Mouse (Mus musculus) embryonic facial prominence, embryonic 12.5 days (tissue): ENCODE results near the gene Cyp1a1. TPM values are rescaled to one million over a fixed set of nuclear protein-coding genes. Genes with fewer than 3 reads are reported as not detected.

Source experiments
- ATAC-seq: fragments of 200-750 bp; cut with Nextera tagmentation; 2 replicates; pipeline ENCODE4 v1.8.0; 2017; ENCODE audit not compliant: insufficient number of reproducible peaks, insufficient read depth, low FRiP score, low TSS enrichment
- H3K27ac ChIP-seq: fragments of 300-500 bp; sonication (generic); 2 replicates; pipeline ENCODE4 v1.5.1; 2016; ENCODE audit warnings: mild to moderate bottlenecking
- H3K27me3 ChIP-seq: fragments of 300-500 bp; sonication (generic); 2 replicates; pipeline ENCODE4 v1.6.1; 2016; ENCODE audit warnings: mild to moderate bottlenecking, moderate library complexity
- H3K36me3 ChIP-seq: fragments of 300-500 bp; sonication (generic); 2 replicates; pipeline ENCODE4 v1.6.1; 2016; ENCODE audit warnings: mild to moderate bottlenecking
- H3K4me1 ChIP-seq: fragments of 300-500 bp; sonication (generic); 2 replicates; pipeline ENCODE4 v1.6.1; 2016
- H3K4me2 ChIP-seq: fragments of 300-500 bp; sonication (generic); replicated peaks from 2 replicates; pipeline ENCODE4 v1.6.1; 2016; ENCODE audit warnings: mild to moderate bottlenecking, moderate library complexity
- H3K4me3 ChIP-seq: fragments of 300-500 bp; sonication (generic); 2 replicates; pipeline ENCODE4 v1.5.1; 2016; ENCODE audit warnings: mild to moderate bottlenecking
- H3K9ac ChIP-seq: fragments of 300-500 bp; sonication (generic); 2 replicates; pipeline ENCODE4 v1.6.1; 2016; ENCODE audit warnings: mild to moderate bottlenecking, moderate library complexity
- H3K9me3 ChIP-seq: fragments of 300-500 bp; sonication (generic); 2 replicates; pipeline ENCODE4 v1.6.1; 2016; ENCODE audit warnings: mild to moderate bottlenecking, moderate library complexity
- WGBS: fragments of 180-500 bp; shearing (Covaris S2); methylation state at CpG from one replicate; pipeline ENCODE4 v1.1.7; 2016; 5-methylcytosine and 5-hydroxymethylcytosine counted together
- polyA plus RNA-seq: library from polyadenylated mRNA; unstranded; fragments of >200 nt; fragmentation: Nextera tagmentation; extraction: Ambion mirVana; gene quantifications from 2 replicates; pipeline ENCODE4 v1.2.1, GENCODE M21; 2016

Cyp1a1 gene
- polyA plus RNA-seq, 1 experiment from 2014 or later: not detected

DNA sequence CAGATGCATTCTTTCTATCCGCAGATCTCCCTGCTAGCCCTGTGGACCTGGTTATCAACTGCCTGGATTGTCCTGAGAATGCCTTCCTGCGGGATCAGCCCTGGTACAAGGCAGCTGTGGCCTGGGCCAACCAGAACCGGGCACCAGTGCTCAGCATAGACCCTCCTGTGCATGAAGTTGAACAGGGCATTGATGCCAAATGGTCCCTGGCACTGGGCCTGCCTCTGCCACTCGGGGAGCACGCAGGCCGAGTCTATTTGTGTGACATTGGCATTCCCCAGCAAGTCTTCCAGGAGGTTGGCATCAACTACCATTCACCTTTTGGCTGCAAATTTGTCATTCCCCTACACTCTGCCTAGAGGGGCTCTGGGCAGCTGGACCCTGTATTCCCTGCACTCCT is 60.4 kb downstream of the Cyp1a1 start:
- Histone ChIP-seq H3K4me3 (no peak overlapping the region), H3K4me1 (no peaks in the 10 kb centered on the region), H3K27me3 (no peaks in the 10 kb centered on the region), H3K36me3 (peaks cover 79% of the 10 kb centered on the region), H3K27ac (no peak overlapping the region), H3K4me2 (no peak overlapping the region), H3K9me3 (no peaks in the 10 kb centered on the region), H3K9ac (no peak overlapping the region)
- no peak for ATAC-seq
- 92% methylated on average over 6 of the region's 6 CpGs for WGBS

DNA sequence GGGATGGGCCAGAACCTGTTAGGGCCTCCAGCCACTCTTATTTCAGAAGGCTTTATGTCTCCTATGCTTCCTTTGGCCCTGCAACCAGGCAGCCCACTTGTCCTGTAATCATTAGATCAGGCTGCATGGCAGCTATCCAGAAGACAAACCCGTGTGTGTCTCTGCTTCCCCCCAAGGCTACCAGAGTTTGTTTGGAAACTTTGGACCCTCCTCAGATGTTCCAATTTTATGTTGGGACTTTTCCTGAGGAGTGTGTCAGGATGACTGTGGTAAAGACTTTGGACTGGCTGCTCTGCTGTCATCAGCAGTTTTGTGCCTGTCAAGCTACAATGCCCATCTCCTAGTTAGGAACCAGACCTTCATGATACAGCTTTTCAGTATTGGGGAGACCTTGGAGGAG is 61.1 kb downstream of the Cyp1a1 start:
- WGBS: 74% methylated on average over 1 of the region's 1 CpGs
- H3K27ac ChIP-seq: no peak overlapping the region
- no peaks in the 10 kb centered on the region for H3K4me1 ChIP-seq
- no peak overlapping the region for H3K4me3 ChIP-seq
- H3K27me3 ChIP-seq: no peaks in the 10 kb centered on the region
- no peak overlapping the region for H3K9ac ChIP-seq
- H3K36me3 ChIP-seq: peaks cover 82% of the 10 kb centered on the region
- no peaks in the 10 kb centered on the region for H3K9me3 ChIP-seq
- H3K4me2 ChIP-seq: no peak overlapping the region
- no peak for ATAC-seq

DNA sequence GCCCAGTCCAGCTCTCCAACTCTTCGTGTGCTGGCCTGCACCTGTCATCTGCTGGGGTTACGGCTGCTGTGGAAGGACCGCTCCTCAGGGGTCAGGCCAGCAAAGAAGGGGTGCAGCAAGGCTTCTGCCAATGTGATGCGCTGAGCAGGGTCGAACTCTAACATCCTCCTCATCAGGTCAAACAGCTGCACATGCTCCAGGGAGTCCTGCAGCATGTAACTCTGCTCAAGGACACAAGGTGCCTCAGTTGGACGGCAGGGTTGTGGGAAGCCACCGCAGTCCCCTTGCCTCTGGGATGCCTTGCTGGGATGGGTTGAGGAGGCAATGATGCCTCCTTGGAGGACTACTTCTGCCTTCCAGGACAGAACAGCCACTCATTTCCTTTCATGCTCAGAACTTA is 63.2 kb downstream of the Cyp1a1 start:
- Histone ChIP-seq H3K4me2 (no peak overlapping the region), H3K27me3 (no peaks in the 10 kb centered on the region), H3K27ac (no peak overlapping the region), H3K9ac (no peak overlapping the region), H3K9me3 (no peaks in the 10 kb centered on the region), H3K4me3 (no peak overlapping the region), H3K36me3 (peaks cover 98% of the 10 kb centered on the region), H3K4me1 (no peaks in the 10 kb centered on the region)
- no peak for ATAC-seq
- 88% methylated on average over 7 of the region's 7 CpGs for WGBS

Other genes with a start within 250 kb of the Cyp1a1 start
- 25.9 and 30.3 TPM in 2 replicates for gene Ppcdc, start 247.8 kb upstream of the Cyp1a1 start, polyA plus RNA-seq
- 15.6 and 16.1 TPM in 2 replicates for gene Scamp5, start 219.9 kb upstream of the Cyp1a1 start, polyA plus RNA-seq
- 0.89 and 1.6 TPM in 2 replicates for gene Rpp25, start 183.9 kb upstream of the Cyp1a1 start, polyA plus RNA-seq
- gene Cox5a, start 166.7 kb upstream of the Cyp1a1 start, polyA plus RNA-seq: 531 and 547 TPM in 2 replicates
- gene Fam219b, start 150.4 kb upstream of the Cyp1a1 start, polyA plus RNA-seq: 23.1 and 24.0 TPM in 2 replicates
- 55.5 and 57.8 TPM in 2 replicates for gene Mpi, start 135.2 kb upstream of the Cyp1a1 start, polyA plus RNA-seq
- 53.5 and 56.2 TPM in 2 replicates for gene Scamp2, start 127.0 kb upstream of the Cyp1a1 start, polyA plus RNA-seq
- gene Ulk3, start 98.5 kb upstream of the Cyp1a1 start, polyA plus RNA-seq: 17.3 and 20.8 TPM in 2 replicates
- 0.10 and 0.75 TPM in 2 replicates for gene Cplx3, start 81.6 kb upstream of the Cyp1a1 start, polyA plus RNA-seq
- not detected in 2 replicates for gene Lman1l, start 67.2 kb upstream of the Cyp1a1 start, polyA plus RNA-seq
- gene Csk, start 34.3 kb upstream of the Cyp1a1 start, polyA plus RNA-seq: 38.0 and 41.1 TPM in 2 replicates
- gene Cyp1a2, start 4.2 kb upstream of the Cyp1a1 start, polyA plus RNA-seq: not detected in 2 replicates
- 37.9 and 39.0 TPM in 2 replicates for gene Edc3, start 20.6 kb downstream of the Cyp1a1 start, polyA plus RNA-seq
- 75.4 and 81.8 TPM in 2 replicates for gene Clk3, start 77.9 kb downstream of the Cyp1a1 start, polyA plus RNA-seq
- gene Arid3b, start 148.9 kb downstream of the Cyp1a1 start, polyA plus RNA-seq: 13.6 and 14.8 TPM in 2 replicates
- 123 TPM in 2 replicates for gene Ubl7, start 223.1 kb downstream of the Cyp1a1 start, polyA plus RNA-seq